ENCODE assay signal across 15 mouse cellular contexts in genomic region chr9:28569776-28570175, GRCm38 (mm10).
DNase-seq lines count a peak whose midpoint lies in the region; ATAC-seq lines count a peak whose summit lies in the region.
"Had no signal": no experiment of that assay in that cellular context is flagged by ENCODE, and none has a peak within 500 bp of the region (broad histone marks: within the 10 kb centered on the region; RNA-seq: fewer than 3 reads in every experiment).

No protein-coding gene starts in this region.

- H3K4me3 ChIP-seq in embryonic facial prominence, embryonic 14.5 days (ENCODE audit: low read depth, low read length) = no peak overlapping the region
- H3K4me3 ChIP-seq: limb, embryonic 12.5 days had no signal

- H3K36me3 ChIP-seq in embryonic facial prominence, embryonic 14.5 days (ENCODE audit: control insufficient read depth, insufficient read depth, low read length) = no peaks in the 10 kb centered on the region
- H3K36me3 ChIP-seq: limb, embryonic 12.5 days had no signal

- H3K27ac ChIP-seq in embryonic facial prominence, embryonic 14.5 days (replicated peaks; ENCODE audit: low read depth, low read length) = 0 out of 2 replicates have a peak overlapping the region, but pooled peaks have one; percentile 28
- H3K27ac ChIP-seq: limb, embryonic 12.5 days; liver, embryonic 14.5 days had no signal

- peak; percentile 22 for ATAC-seq in frontal cortex, adult (ENCODE audit: low TSS enrichment)
- ATAC-seq in embryonic facial prominence, embryonic 14.5 days (ENCODE audit: low read depth) = no peak

- intact Hi-C loops in left cerebral cortex, postnatal 10 days (cut with DNase I) = no loop called here

- DNase-seq in frontal cortex, postnatal 14 days (ENCODE audit: low spot score in 2 of 2) = no peak
- DNase-seq in left cerebral cortex, adult 18-20 months (ENCODE audit: low spot score in 2 of 2) = peak; percentile 42 to 59
- no peak for DNase-seq in left cerebral cortex, postnatal 10 days (ENCODE audit: extremely low spot score in 1 of 2, low spot score in 2 of 2)
- peak; percentile 60 for DNase-seq in brain, adult 2 months (ENCODE audit: low read depth, low spot score)
- peak; percentile 2 for DNase-seq in embryonic facial prominence, embryonic 14.5 days (ENCODE audit: low spot score)
- DNase-seq in urinary bladder, postnatal 25 days (ENCODE audit: low spot score) = no peak
- no peak for DNase-seq in embryo, embryonic 9.5 days (ENCODE audit: extremely low spot score)
- DNase-seq: adrenal gland, adult 8-10 months; gastrocnemius, postnatal 14 days; kidney, adult 11 months; lung, postnatal 14 days; thymus, adult 2 months had no signal

- no peaks in the 10 kb centered on the region for H3K9me3 ChIP-seq in embryonic facial prominence, embryonic 14.5 days (ENCODE audit: control insufficient read depth, low read length)
- H3K9me3 ChIP-seq: limb, embryonic 12.5 days had no signal

- H3K4me1 ChIP-seq in embryonic facial prominence, embryonic 14.5 days (ENCODE audit: control insufficient read depth, insufficient read depth, low read length) = peaks cover 15% of the 10 kb centered on the region

- WGBS in embryonic facial prominence, embryonic 14.5 days = 12% methylated on average over 2 of the region's 2 CpGs

- H3K4me2 ChIP-seq in embryonic facial prominence, embryonic 14.5 days (ENCODE audit: low read depth, low read length) = no peak overlapping the region
- H3K4me2 ChIP-seq: limb, embryonic 12.5 days had no signal

- no peaks in the 10 kb centered on the region for H3K27me3 ChIP-seq in embryonic facial prominence, embryonic 14.5 days (replicated peaks; ENCODE audit: control insufficient read depth, insufficient read depth, low read length)
- H3K27me3 ChIP-seq: limb, embryonic 12.5 days had no signal

- no peak overlapping the region for H3K9ac ChIP-seq in embryonic facial prominence, embryonic 14.5 days (ENCODE audit: low read depth, low read length)
- H3K9ac ChIP-seq: limb, embryonic 12.5 days; liver, embryonic 14.5 days had no signal

Comparison
In these comparisons a context has a peak if more than half of its experiments do, and no peak if none do; other contexts are left out.
1. DNase-seq: peak in left cerebral cortex, adult 18-20 months (2 of 2), brain, adult 2 months (single experiment) and embryonic facial prominence, embryonic 14.5 days (single experiment); none in frontal cortex, postnatal 14 days (0 of 2), left cerebral cortex, postnatal 10 days (0 of 2), urinary bladder, postnatal 25 days (single experiment) and embryo, embryonic 9.5 days (single experiment).